Mouse (Mus musculus) Patski (cell line): ENCODE data around the gene Rnf5. TPM values are rescaled to one million over a fixed set of nuclear protein-coding genes. Genes with fewer than 3 reads are reported as not detected.

Experiments
- ATAC-seq: fragments of 100-300 bp; one replicate; pipeline ENCODE4 v1.8.0; 2021
- CTCF ChIA-PET: fragments of 350-600 bp; sonication (Branson Sonifier 250); formaldehyde crosslinking; loops from one replicate; lab custom pipeline; 2022; ENCODE audit warnings: inconsistent platforms; lab: Charles Lee
- POLR2A ChIA-PET: fragments of 350-600 bp; sonication (Branson Sonifier 250); formaldehyde crosslinking; loops from one replicate; lab custom pipeline; 2022; ENCODE audit warnings: antibody characterized with exemption, inconsistent platforms; lab: Charles Lee
- DNase-seq: peaks from one replicate; pipeline ENCODE4 v3.0.0-alpha.2; 2011; ENCODE audit warnings: low read depth, low spot score
- H3K27me3 ChIP-seq: fragments of 371-371 bp; one replicate; pipeline ENCODE4 v1.5.1; 2021
- CTCF ChIP-seq: fragments of 100-300 bp; IDR thresholded peaks from one replicate; pipeline ENCODE4 v1.5.1; 2021
- in situ Hi-C: fragments of 300-500 bp; cut with MboI; formaldehyde crosslinking; loops from 3 replicates; pipeline ENCODE4 v1.11.1; 2018; ENCODE audit warnings: low pct_unique_long_range_greater_than_20kb, mixed read lengths
- polyA plus RNA-seq: library from polyadenylated mRNA; unstranded; gene quantifications from one replicate; pipeline ENCODE4 v1.2.3, GENCODE M21; 2021

The Rnf5 gene
- polyA plus RNA-seq, 1 experiment from 2014 or later, result 69.1 TPM

GRCm38 (mm10) chr17:34597566-34598095, 5.9 kb downstream of the Rnf5 start, which contains the start of gene Ager:
Ager (plus strand) TSS chr17:34597862.
- ChIA-PET POLR2A (interaction anchor here (2.0 kb wide), 1 partner anchor 10 kb away, joined by 6 read pairs; no protein-coding TSS in a partner anchor), CTCF (no interaction called here)
- no peaks in the 10 kb centered on the region for H3K27me3 ChIP-seq
- TF ChIP-seq CTCF, result no peak
- in situ Hi-C loops, result no loop called here
- DNase-seq, result no peak
- no peak for ATAC-seq

DNA sequence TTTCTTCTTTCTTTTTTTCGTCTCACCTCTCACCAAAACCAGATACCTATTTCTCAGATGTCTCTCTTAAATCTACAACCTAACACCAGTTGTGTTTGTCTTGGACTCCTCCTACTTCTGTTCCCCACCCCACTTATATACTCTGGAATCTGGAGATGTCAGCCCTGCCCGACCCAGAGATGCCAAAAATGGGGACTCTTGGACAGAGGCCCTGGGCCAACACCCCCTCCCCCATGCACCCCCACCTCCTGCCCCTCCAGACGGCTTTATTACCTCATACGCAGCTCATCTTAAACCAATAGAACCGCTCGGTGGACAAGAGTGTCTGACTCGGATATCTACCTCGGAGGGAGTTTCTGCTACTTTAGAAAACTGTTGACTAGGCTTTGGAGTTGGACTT, 7.4 kb downstream of the Rnf5 start:
- no peaks in the 10 kb centered on the region for H3K27me3 ChIP-seq
- DNase-seq (no peak), ATAC-seq (no peak)
- no peak for TF ChIP-seq CTCF
- in situ Hi-C loops, result no loop called here
- ChIA-PET POLR2A (no interaction called here), CTCF (interaction anchor here (1.1 kb wide), 1 partner anchor 9 kb away, joined by 4 read pairs; no protein-coding TSS in a partner anchor)

- DNase-seq (no peak), ATAC-seq (no peak)
- in situ Hi-C loops, result no loop called here
- POLR2A ChIA-PET, result interaction anchor here (0.7 to 3.4 kb wide), 2 partner anchors 10 to 42 kb away, joined by 3 to 28 read pairs; partner anchors contain the start of genes Agpat1 and Rnf5
- CTCF ChIA-PET, result no interaction called here
- no peak for TF ChIP-seq CTCF
- no peaks in the 10 kb centered on the region for H3K27me3 ChIP-seq
Observed at GRCm38 (mm10) chr17:34593752-34594525, 9.6 kb downstream of the Rnf5 start.

DNA sequence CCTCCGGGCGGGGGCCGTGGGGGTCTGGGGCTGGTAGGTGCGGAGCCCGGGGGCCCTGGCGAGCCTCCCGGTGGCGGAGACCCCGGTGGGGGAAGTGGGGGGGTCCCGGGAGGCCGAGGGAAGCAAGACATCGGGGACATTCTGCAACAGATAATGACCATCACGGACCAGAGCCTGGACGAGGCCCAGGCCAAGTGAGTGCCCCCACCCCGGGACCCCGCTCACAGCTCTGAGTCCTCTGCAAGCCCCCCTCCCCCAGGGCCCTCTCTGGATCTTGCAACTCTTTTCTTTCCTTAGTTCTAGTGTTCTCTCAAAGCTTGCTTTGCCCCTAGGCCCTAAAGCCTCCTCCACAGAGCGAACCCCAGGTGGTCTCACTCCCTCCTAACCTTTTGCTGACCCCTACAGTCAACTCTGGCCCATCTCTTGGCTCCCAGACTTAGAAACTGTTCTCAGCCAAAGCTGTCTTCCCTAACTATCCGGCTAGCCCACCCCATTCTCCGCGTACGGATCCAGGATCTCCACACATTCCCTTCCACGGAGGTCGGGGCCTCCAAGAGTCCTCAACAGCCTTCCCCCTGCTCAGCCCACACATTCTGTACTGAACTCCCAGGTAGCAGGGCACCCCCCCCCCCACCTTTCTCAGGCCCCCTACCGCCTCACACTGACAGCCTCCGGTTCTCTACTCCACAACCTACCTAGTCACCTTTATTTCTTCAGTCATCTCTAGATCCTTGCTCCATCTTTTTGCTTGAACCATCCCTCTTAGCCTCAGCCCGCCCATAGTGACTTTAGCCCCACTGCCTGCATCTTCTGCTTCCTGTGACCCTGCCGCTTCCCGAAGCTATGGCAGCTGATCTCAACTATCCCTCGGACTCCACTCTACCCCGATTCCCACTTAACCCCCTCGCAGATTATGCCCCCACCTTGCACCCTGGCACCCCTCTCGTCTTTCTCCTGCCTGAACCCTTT, 10.6 kb downstream of the Rnf5 start:
- ChIA-PET CTCF (no interaction called here), POLR2A (interaction anchor here (3.4 kb wide), 1 partner anchor 11 kb away, joined by 28 read pairs; the partner anchor contains the start of genes Agpat1 and Rnf5)
- DNase-seq (no peak), ATAC-seq (peak; percentile 15)
- no peak for TF ChIP-seq CTCF
- H3K27me3 ChIP-seq, result no peaks in the 10 kb centered on the region
- in situ Hi-C loops, result no loop called here

DNA sequence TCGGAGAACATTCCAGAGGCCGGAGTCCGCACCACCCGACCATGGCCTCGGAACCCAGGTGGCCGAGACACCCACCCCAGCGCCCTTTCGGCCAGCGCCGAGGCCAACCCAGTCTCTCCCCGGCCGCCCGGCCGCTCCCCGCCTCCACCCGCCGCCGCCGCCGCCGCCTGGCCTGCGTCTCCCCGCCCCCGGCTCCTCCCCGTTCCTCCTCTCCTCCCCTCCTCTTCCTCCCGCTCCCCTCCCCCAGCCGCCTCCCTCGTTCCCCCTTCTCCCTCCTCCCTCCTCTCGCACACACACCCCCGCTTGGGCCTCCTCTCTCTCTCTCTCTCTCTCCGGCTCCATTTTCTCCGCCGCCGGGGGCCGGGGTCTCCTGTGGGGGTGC, 11.5 kb downstream of the Rnf5 start:
- TF ChIP-seq CTCF, result no peak
- H3K27me3 ChIP-seq, result no peaks in the 10 kb centered on the region
- in situ Hi-C loops, result no loop called here
- ChIA-PET POLR2A (interaction anchor here (3.4 kb wide), 1 partner anchor 12 kb away, joined by 28 read pairs; the partner anchor contains the start of genes Agpat1 and Rnf5), CTCF (no interaction called here)
- DNase-seq (no peak), ATAC-seq (peak; percentile 21)

GRCm38 (mm10) chr17:34591029-34591993, 12.2 kb downstream of the Rnf5 start, which contains the start of gene Pbx2:
Pbx2 (plus strand) TSS chr17:34591266.
- CTCF ChIA-PET, result no interaction called here
- no peaks in the 10 kb centered on the region for H3K27me3 ChIP-seq
- no peak for DNase-seq
- POLR2A ChIA-PET, result interaction anchor here (1.0 to 2.3 kb wide), 4 partner anchors 8 to 35 kb away, joined by 3 to 12 read pairs (median 4); partner anchors contain the start of gene Agpat1
- no peak for TF ChIP-seq CTCF
- in situ Hi-C loops, result no loop called here
- no peak for ATAC-seq

- in situ Hi-C loops, result no loop called here
- H3K27me3 ChIP-seq, result no peaks in the 10 kb centered on the region
- DNase-seq, result no peak
- no peak for ATAC-seq
- TF ChIP-seq CTCF, result no peak
- ChIA-PET POLR2A (interaction anchor here (1.0 to 2.3 kb wide), 4 partner anchors 9 to 34 kb away, joined by 3 to 12 read pairs (median 4); partner anchors contain the start of gene Agpat1), CTCF (interaction anchor here (1.1 kb wide), 1 partner anchor 9 kb away, joined by 3 read pairs; no protein-coding TSS in a partner anchor)
Observed at GRCm38 (mm10) chr17:34590154-34590987, 13.1 kb downstream of the Rnf5 start.

DNA sequence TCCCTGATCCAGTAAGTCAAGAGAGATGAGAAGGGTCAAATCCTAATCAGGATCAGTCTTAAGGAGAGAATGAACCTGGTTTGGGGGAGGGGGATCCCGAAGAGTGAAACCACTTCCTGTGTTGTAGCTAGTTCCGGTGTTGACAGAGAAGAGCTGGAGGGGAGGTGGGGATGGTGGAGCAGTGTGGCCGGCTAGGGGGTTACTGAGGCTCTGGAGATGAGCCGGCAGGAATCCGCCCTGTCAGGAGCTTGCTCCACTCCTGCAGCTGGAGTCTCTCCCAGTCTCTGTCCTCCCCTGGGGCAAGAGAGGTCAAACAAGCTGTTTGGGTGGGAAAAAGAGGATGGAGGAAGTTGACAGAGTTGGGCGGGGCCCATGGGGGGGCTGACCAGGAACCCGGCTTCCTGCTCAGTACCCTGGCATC, 13.8 kb downstream of the Rnf5 start, which contains the start of gene Gpsm3:
TSS of gene Gpsm3 (plus strand) at position 126 of the 421 bp plus-strand sequence.
- DNase-seq (no peak), ATAC-seq (no peak)
- H3K27me3 ChIP-seq, result no peaks in the 10 kb centered on the region
- ChIA-PET CTCF (interaction anchor here (1.1 kb wide), 1 partner anchor 10 kb away, joined by 3 read pairs; no protein-coding TSS in a partner anchor), POLR2A (interaction anchor here (1.4 to 2.3 kb wide), 2 partner anchors 10 to 15 kb away, joined by 3 to 12 read pairs; partner anchors contain the start of gene Agpat1)
- no peak for TF ChIP-seq CTCF
- in situ Hi-C loops, result no loop called here
